Mouse (Mus musculus) hindbrain, postnatal 0 days (tissue): ENCODE measurements at regions not wholly inside any gene's neighbourhood (a gene's known extent, or its start where the extent isn't known, plus 50 kb on each side); places are given as distances from the start of the nearest gene placed in this dataset.

ENCODE experiments used
- ATAC-seq: fragments of 200-750 bp; cut with Nextera tagmentation; 2 replicates; pipeline ENCODE4 v1.8.0; 2017; ENCODE audit warnings: mild to moderate bottlenecking, moderate TSS enrichment, moderate library complexity
- DNase-seq: peaks from one replicate; pipeline ENCODE4 v3.0.0-alpha.2; 2015; ENCODE audit warnings: low spot score
- H3K27ac ChIP-seq: fragments of 300-500 bp; sonication (generic); 2 replicates; pipeline ENCODE4 v1.5.1; 2014; ENCODE audit warnings: mild to moderate bottlenecking
- H3K27me3 ChIP-seq: fragments of 300-500 bp; sonication (generic); 2 replicates; pipeline ENCODE4 v1.6.1; 2014; ENCODE audit warnings: low read length, mixed read lengths; ENCODE audit not compliant: insufficient read depth
- H3K36me3 ChIP-seq: fragments of 300-500 bp; sonication (generic); 2 replicates; pipeline ENCODE4 v1.6.1; 2014; ENCODE audit warnings: low read length, mixed read lengths; ENCODE audit not compliant: insufficient read depth
- H3K4me1 ChIP-seq: fragments of 300-500 bp; sonication (generic); 2 replicates; pipeline ENCODE4 v1.6.1; 2014; ENCODE audit warnings: antibody characterized with exemption, low read length, mixed read lengths; ENCODE audit not compliant: insufficient read depth
- H3K4me2 ChIP-seq: fragments of 300-500 bp; sonication (generic); 2 replicates; pipeline ENCODE4 v1.6.1; 2014; ENCODE audit warnings: low read depth, mild to moderate bottlenecking, low read length, moderate library complexity, mixed read lengths
- H3K4me3 ChIP-seq: fragments of 300-500 bp; sonication (generic); 2 replicates; pipeline ENCODE4 v1.5.1; 2014; ENCODE audit warnings: low read length
- H3K9ac ChIP-seq: fragments of 300-500 bp; sonication (generic); replicated peaks from 2 replicates; pipeline ENCODE4 v1.6.1; 2014; ENCODE audit warnings: mild to moderate bottlenecking, low read length, moderate library complexity, mixed read lengths
- H3K9me3 ChIP-seq: fragments of 300-500 bp; sonication (generic); 2 replicates; pipeline ENCODE4 v1.6.1; 2016; ENCODE audit warnings: low read length, mixed read lengths
- CTCF ChIP-seq: IDR thresholded peaks from 2 replicates; pipeline ENCODE4 v1.5.1; 2016; ENCODE audit warnings: antibody characterized with exemption, control low read depth, low read depth
- WGBS: fragments of 180-500 bp; shearing (Covaris S2); extraction: QIAGEN DNeasy Blood & Tissue Kit; methylation state at CpG from one replicate; pipeline ENCODE4 v1.1.7; 2014; 5-methylcytosine and 5-hydroxymethylcytosine counted together

DNA sequence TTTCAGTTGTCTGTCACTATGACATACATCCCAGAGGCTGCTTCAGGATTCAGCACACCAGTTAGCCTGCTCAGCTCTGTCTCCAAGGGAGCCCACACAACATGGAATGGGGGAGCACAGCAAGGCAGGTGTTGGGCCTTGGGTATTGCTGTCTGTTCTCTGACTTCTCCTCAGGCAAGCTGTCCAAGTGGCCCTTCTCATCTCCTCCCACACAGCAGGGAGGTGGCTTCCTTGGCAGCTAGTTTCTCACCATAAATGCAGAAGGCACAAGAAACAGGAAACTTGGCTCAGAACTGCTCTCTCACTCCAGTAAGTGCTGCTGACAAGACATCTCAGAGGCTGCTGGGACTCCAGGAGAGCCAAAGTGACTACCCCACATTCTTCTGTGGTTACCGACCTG, 64.6 kb downstream of the Htr5a start:
- TF ChIP-seq CTCF: no peak
- Histone ChIP-seq H3K4me3 (no peak overlapping the region), H3K36me3 (no peaks in the 10 kb centered on the region), H3K4me2 (no peak overlapping the region), H3K9me3 (peaks cover 5% of the 10 kb centered on the region; the same call in 1 of the 2 replicates), H3K4me1 (no peaks in the 10 kb centered on the region), H3K27ac (no peak overlapping the region), H3K27me3 (no peaks in the 10 kb centered on the region), H3K9ac (no peak overlapping the region)
- 89% methylated on average over 1 of the region's 1 CpGs for WGBS
- ATAC-seq (no peak), DNase-seq (no peak)

DNA sequence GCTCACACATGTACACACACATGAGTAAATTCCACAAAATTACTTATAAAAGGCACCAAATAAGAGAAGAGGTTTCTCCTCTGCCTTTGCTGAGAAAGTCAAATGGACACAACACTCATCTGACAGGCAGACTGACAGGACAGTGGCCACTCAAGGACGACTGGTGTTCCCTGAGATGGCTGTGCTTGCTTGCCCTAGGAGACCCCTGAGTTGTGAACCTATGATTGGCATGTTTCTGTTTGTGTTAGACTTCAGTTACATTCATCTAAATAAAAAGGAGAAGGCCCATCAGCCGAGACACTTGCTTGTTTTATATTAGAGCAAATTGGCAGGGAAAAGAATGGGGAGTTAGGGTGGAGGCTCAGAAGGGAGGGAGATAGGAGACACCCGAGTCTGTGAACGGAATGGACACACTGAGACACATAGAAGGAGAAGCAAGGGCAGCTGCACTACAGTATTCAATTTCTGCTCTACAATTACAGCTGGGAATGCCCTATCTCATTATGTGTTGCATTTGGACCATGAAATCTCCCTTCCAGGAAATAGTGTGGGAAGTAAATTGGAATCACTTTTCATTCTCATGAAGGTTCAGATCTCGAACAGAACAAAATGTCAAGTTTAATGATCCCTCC, 66.5 kb downstream of the Htr5a start:
- Histone ChIP-seq H3K27ac (no peak overlapping the region), H3K9me3 (no peaks in the 10 kb centered on the region), H3K36me3 (no peaks in the 10 kb centered on the region), H3K27me3 (no peaks in the 10 kb centered on the region), H3K4me2 (no peak overlapping the region), H3K4me1 (no peaks in the 10 kb centered on the region), H3K9ac (no peak overlapping the region), H3K4me3 (no peak overlapping the region)
- peak; percentile 15 for DNase-seq
- ATAC-seq: no peak
- TF ChIP-seq CTCF: no peak
- WGBS: 60% methylated on average over 5 of the region's 5 CpGs
